Mouse (Mus musculus): ENCODE measurements around the gene Tut1. TPM values are rescaled to one million over a fixed set of nuclear protein-coding genes. Genes with fewer than 3 reads are reported as not detected.
"Not testable (repeated sequence)": the region's sequence is repeated elsewhere in the genome, so short reads cannot be mapped to it uniquely, and the experiment has no call there.

Tut1 gene
- polyA plus RNA-seq, 1 experiment from 2014 or later: 19.8 TPM

- no peaks in the 10 kb centered on the region for H3K27me3 ChIP-seq (ENCODE audit: control insufficient read depth, insufficient read depth, low read length)
- no peaks in the 10 kb centered on the region for H3K9me3 ChIP-seq (replicated peaks; ENCODE audit: control insufficient read depth, low read length)
- no peak for ATAC-seq (replicated peaks; ENCODE audit: insufficient number of reproducible peaks, low FRiP score, low TSS enrichment)
- peak overlapping the region; percentile 80 for H3K4me2 ChIP-seq
- peaks cover 9% of the 10 kb centered on the region for H3K4me1 ChIP-seq (ENCODE audit: control insufficient read depth, insufficient read depth, low read length)
- H3K9ac ChIP-seq (ENCODE audit: low read depth, low read length): peak overlapping the region; percentile 89
- WGBS (ENCODE audit: insufficient replicate concordance): 0% methylated on average over 8 of the region's 8 CpGs
- peak overlapping the region; percentile 70 for H3K4me3 ChIP-seq (ENCODE audit: low read depth, low read length)
- H3K36me3 ChIP-seq (ENCODE audit: control insufficient read depth, insufficient read depth, low read length): peaks cover 51% of the 10 kb centered on the region
- H3K27ac ChIP-seq (ENCODE audit: low read depth, low read length): peak overlapping the region; percentile 81
These were observed 13.7 kb downstream of the Tut1 start for GRCm38 (mm10) chr19:8967373-8967743.

- 5% methylated on average over 9 of the region's 9 CpGs for WGBS (ENCODE audit: insufficient replicate concordance)
- Histone ChIP-seq H3K4me2 (peak overlapping the region; percentile 80), H3K4me1 (ENCODE audit: control insufficient read depth, insufficient read depth, low read length) (peaks cover 9% of the 10 kb centered on the region), H3K27ac (ENCODE audit: low read depth, low read length) (peak overlapping the region; percentile 81), H3K27me3 (ENCODE audit: control insufficient read depth, insufficient read depth, low read length) (no peaks in the 10 kb centered on the region), H3K4me3 (ENCODE audit: low read depth, low read length) (peak overlapping the region; percentile 70), H3K36me3 (ENCODE audit: control insufficient read depth, insufficient read depth, low read length) (peaks cover 52% of the 10 kb centered on the region), H3K9ac (ENCODE audit: low read depth, low read length) (peak overlapping the region; percentile 89), H3K9me3 (replicated peaks; ENCODE audit: control insufficient read depth, low read length) (no peaks in the 10 kb centered on the region)
- no peak for ATAC-seq (replicated peaks; ENCODE audit: insufficient number of reproducible peaks, low FRiP score, low TSS enrichment)
These were observed 14.2 kb downstream of the Tut1 start for GRCm38 (mm10) chr19:8967893-8968292.

- H3K4me2 ChIP-seq; ATAC-seq (replicated peaks; ENCODE audit: insufficient number of reproducible peaks, low FRiP score, low TSS enrichment); H3K27me3 ChIP-seq (ENCODE audit: control insufficient read depth, insufficient read depth, low read length); H3K27ac ChIP-seq (ENCODE audit: low read depth, low read length); H3K9ac ChIP-seq (ENCODE audit: low read depth, low read length); H3K4me1 ChIP-seq (ENCODE audit: control insufficient read depth, insufficient read depth, low read length); H3K4me3 ChIP-seq (ENCODE audit: low read depth, low read length); H3K9me3 ChIP-seq (replicated peaks; ENCODE audit: control insufficient read depth, low read length): not testable (repeated sequence)
- H3K36me3 ChIP-seq (ENCODE audit: control insufficient read depth, insufficient read depth, low read length): peaks cover 71% of the 10 kb centered on the region
- whole genome bisulfite sequencing (ENCODE audit: insufficient replicate concordance): 85% methylated on average over 8 of the region's 8 CpGs
These were observed 18.8 kb downstream of the Tut1 start for GRCm38 (mm10) chr19:8972491-8972890.

- Histone ChIP-seq H3K4me1 (ENCODE audit: control insufficient read depth, insufficient read depth, low read length) (no peaks in the 10 kb centered on the region), H3K36me3 (ENCODE audit: control insufficient read depth, insufficient read depth, low read length) (peaks cover 82% of the 10 kb centered on the region), H3K4me2 (no peak overlapping the region), H3K9ac (ENCODE audit: low read depth, low read length) (no peak overlapping the region), H3K27ac (ENCODE audit: low read depth, low read length) (no peak overlapping the region), H3K27me3 (ENCODE audit: control insufficient read depth, insufficient read depth, low read length) (no peaks in the 10 kb centered on the region), H3K4me3 (ENCODE audit: low read depth, low read length) (no peak overlapping the region), H3K9me3 (replicated peaks; ENCODE audit: control insufficient read depth, low read length) (no peaks in the 10 kb centered on the region)
- ATAC-seq (replicated peaks; ENCODE audit: insufficient number of reproducible peaks, low FRiP score, low TSS enrichment): no peak
- WGBS (ENCODE audit: insufficient replicate concordance): 87% methylated on average over 1 of the region's 1 CpGs
These were observed 21.0 kb downstream of the Tut1 start for GRCm38 (mm10) chr19:8974638-8975037.

GRCm38 (mm10) chr19:8975491-8975890 is 21.8 kb downstream of the Tut1 start:
- ATAC-seq (replicated peaks; ENCODE audit: insufficient number of reproducible peaks, low FRiP score, low TSS enrichment): no peak
- H3K4me1 ChIP-seq (ENCODE audit: control insufficient read depth, insufficient read depth, low read length): no peaks in the 10 kb centered on the region
- H3K4me2 ChIP-seq: no peak overlapping the region
- no peak overlapping the region for H3K27ac ChIP-seq (ENCODE audit: low read depth, low read length)
- H3K36me3 ChIP-seq (ENCODE audit: control insufficient read depth, insufficient read depth, low read length): peaks cover 81% of the 10 kb centered on the region
- 0 out of 2 replicates have a peak overlapping the region, but pooled peaks have one; percentile 34 for H3K9ac ChIP-seq (ENCODE audit: low read depth, low read length)
- 82% methylated on average over 2 of the region's 2 CpGs for WGBS (ENCODE audit: insufficient replicate concordance)
- H3K27me3 ChIP-seq (ENCODE audit: control insufficient read depth, insufficient read depth, low read length): no peaks in the 10 kb centered on the region
- no peaks in the 10 kb centered on the region for H3K9me3 ChIP-seq (replicated peaks; ENCODE audit: control insufficient read depth, low read length)
- H3K4me3 ChIP-seq (ENCODE audit: low read depth, low read length): no peak overlapping the region

GRCm38 (mm10) chr19:8976535-8976934 is 22.9 kb downstream of the Tut1 start:
- 42% methylated on average over 3 of the region's 3 CpGs for WGBS (ENCODE audit: insufficient replicate concordance)
- Histone ChIP-seq H3K9me3 (replicated peaks; ENCODE audit: control insufficient read depth, low read length) (no peaks in the 10 kb centered on the region), H3K27me3 (ENCODE audit: control insufficient read depth, insufficient read depth, low read length) (no peaks in the 10 kb centered on the region), H3K4me1 (ENCODE audit: control insufficient read depth, insufficient read depth, low read length) (peaks cover 6% of the 10 kb centered on the region), H3K4me2 (no peak overlapping the region), H3K36me3 (ENCODE audit: control insufficient read depth, insufficient read depth, low read length) (peaks cover 72% of the 10 kb centered on the region), H3K27ac (ENCODE audit: low read depth, low read length) (no peak overlapping the region), H3K9ac (ENCODE audit: low read depth, low read length) (no peak overlapping the region), H3K4me3 (ENCODE audit: low read depth, low read length) (no peak overlapping the region)
- ATAC-seq (replicated peaks; ENCODE audit: insufficient number of reproducible peaks, low FRiP score, low TSS enrichment): 0 out of 2 replicates have a peak, but pooled peaks have one; percentile 23

GRCm38 (mm10) chr19:8980771-8981170 is 27.1 kb downstream of the Tut1 start:
- Histone ChIP-seq H3K4me1 (ENCODE audit: control insufficient read depth, insufficient read depth, low read length) (peaks cover 43% of the 10 kb centered on the region), H3K27me3 (ENCODE audit: control insufficient read depth, insufficient read depth, low read length) (no peaks in the 10 kb centered on the region), H3K27ac (ENCODE audit: low read depth, low read length) (0 out of 2 replicates have a peak overlapping the region, but pooled peaks have one; percentile 3), H3K9me3 (replicated peaks; ENCODE audit: control insufficient read depth, low read length) (no peaks in the 10 kb centered on the region), H3K36me3 (ENCODE audit: control insufficient read depth, insufficient read depth, low read length) (peaks cover 34% of the 10 kb centered on the region), H3K4me2 (no peak overlapping the region), H3K9ac (ENCODE audit: low read depth, low read length) (no peak overlapping the region), H3K4me3 (ENCODE audit: low read depth, low read length) (no peak overlapping the region)
- WGBS (ENCODE audit: insufficient replicate concordance): 46% methylated on average over 5 of the region's 5 CpGs
- no peak for ATAC-seq (replicated peaks; ENCODE audit: insufficient number of reproducible peaks, low FRiP score, low TSS enrichment)

GRCm38 (mm10) chr19:8981450-8982168 is 28.0 kb downstream of the Tut1 start:
- ATAC-seq (replicated peaks; ENCODE audit: insufficient number of reproducible peaks, low FRiP score, low TSS enrichment): no peak
- no peaks in the 10 kb centered on the region for H3K27me3 ChIP-seq (ENCODE audit: control insufficient read depth, insufficient read depth, low read length)
- H3K4me1 ChIP-seq (ENCODE audit: control insufficient read depth, insufficient read depth, low read length): peaks cover 48% of the 10 kb centered on the region
- no peak overlapping the region for H3K9ac ChIP-seq (ENCODE audit: low read depth, low read length)
- H3K36me3 ChIP-seq (ENCODE audit: control insufficient read depth, insufficient read depth, low read length): peaks cover 33% of the 10 kb centered on the region
- H3K4me3 ChIP-seq (ENCODE audit: low read depth, low read length): no peak overlapping the region
- WGBS (ENCODE audit: insufficient replicate concordance): 55% methylated on average over 2 of the region's 2 CpGs
- no peak overlapping the region for H3K27ac ChIP-seq (ENCODE audit: low read depth, low read length)
- no peaks in the 10 kb centered on the region for H3K9me3 ChIP-seq (replicated peaks; ENCODE audit: control insufficient read depth, low read length)
- H3K4me2 ChIP-seq: no peak overlapping the region

Data from heart, embryonic 11.5 days (tissue).